Mouse (Mus musculus): ENCODE data around the gene Crisp4. TPM values are rescaled to one million over a fixed set of nuclear protein-coding genes. Genes with fewer than 3 reads are reported as not detected.

The Crisp4 gene
- polyA plus RNA-seq, 1 experiment, result not detected

GRCm38 (mm10) chr1:18105029-18105865, 40.5 kb downstream of the Crisp4 start:
- H3K4me3 ChIP-seq (ENCODE audit: control insufficient read depth, insufficient read depth, low read length), result no peak overlapping the region
- no peaks in the 10 kb centered on the region for H3K27me3 ChIP-seq (ENCODE audit: control insufficient read depth, insufficient read depth, low read length)
- WGBS, result 98% methylated on average over 1 of the region's 1 CpGs
- no peak for DNase-seq
- TF ChIP-seq POLR2A (IDR thresholded peaks at IDR 0.05; ENCODE audit: control insufficient read depth, extremely low read depth, insufficient read depth, low read length, poor library complexity) (no peak), CTCF (IDR thresholded peaks at IDR 0.05; ENCODE audit: borderline replicate concordance, control insufficient read depth, extremely low read depth, insufficient read depth, low read length, poor library complexity) (no peak)
- no peak overlapping the region for H3K27ac ChIP-seq (ENCODE audit: control insufficient read depth, insufficient read depth, low read length)
- H3K36me3 ChIP-seq (ENCODE audit: control insufficient read depth, insufficient read depth, low read length), result no peaks in the 10 kb centered on the region
- H3K4me1 ChIP-seq (replicated peaks; ENCODE audit: control insufficient read depth, insufficient read depth, low read length), result no peaks in the 10 kb centered on the region

Other genes with a start within 250 kb of the Crisp4 start
- not detected in 2 replicates for gene Defb18, start 91.5 kb upstream of the Crisp4 start, polyA plus RNA-seq (2012; rRNA removed)
- gene Defb41, start 119.2 kb upstream of the Crisp4 start, polyA plus RNA-seq (2012; rRNA removed), result not detected in 2 replicates